Mouse (Mus musculus) liver, postnatal 0 days (tissue): ENCODE measurements around the gene Olfr818. TPM values are rescaled to one million over a fixed set of nuclear protein-coding genes. Genes with fewer than 3 reads are reported as not detected.
"Not testable (repeated sequence)": the region's sequence is repeated elsewhere in the genome, so short reads cannot be mapped to it uniquely, and the experiment has no call there.

Source experiments
- ATAC-seq: fragments of 200-750 bp; cut with Nextera tagmentation; 2 replicates; pipeline ENCODE4 v1.8.0; 2017; ENCODE audit warnings: mild to moderate bottlenecking, moderate library complexity
- DNase-seq: peaks from one replicate; pipeline ENCODE4 v3.0.0-alpha.2; 2016
- H3K27ac ChIP-seq: fragments of 300-500 bp; sonication (generic); 2 replicates; pipeline ENCODE4 v1.5.1; 2014; ENCODE audit warnings: antibody characterized with exemption, moderate library complexity, mild to moderate bottlenecking, low read depth
- H3K27me3 ChIP-seq: fragments of 300-500 bp; sonication (generic); 2 replicates; pipeline ENCODE4 v1.6.1; 2014; ENCODE audit warnings: low read length, control low read depth, mixed read lengths; ENCODE audit not compliant: insufficient read depth
- H3K36me3 ChIP-seq: fragments of 300-500 bp; sonication (generic); replicated peaks from 2 replicates; pipeline ENCODE4 v1.6.1; 2014; ENCODE audit warnings: mild to moderate bottlenecking, control low read depth, low read length, moderate library complexity, mixed read lengths; ENCODE audit not compliant: insufficient read depth
- H3K4me1 ChIP-seq: fragments of 300-500 bp; sonication (generic); 2 replicates; pipeline ENCODE4 v1.6.1; 2014; ENCODE audit warnings: antibody characterized with exemption, mild to moderate bottlenecking, control low read depth; ENCODE audit not compliant: insufficient read depth
- H3K4me2 ChIP-seq: fragments of 300-500 bp; sonication (generic); 2 replicates; pipeline ENCODE4 v1.6.1; 2014; ENCODE audit warnings: low read depth, mild to moderate bottlenecking, low read length, moderate library complexity, mixed read lengths
- H3K4me3 ChIP-seq: fragments of 300-500 bp; sonication (generic); 2 replicates; pipeline ENCODE4 v1.5.1; 2014; ENCODE audit warnings: low read depth, low read length
- H3K9ac ChIP-seq: fragments of 300-500 bp; sonication (generic); replicated peaks from 2 replicates; pipeline ENCODE4 v1.6.1; 2014; ENCODE audit warnings: mild to moderate bottlenecking, moderate library complexity
- H3K9me3 ChIP-seq: fragments of 300-500 bp; sonication (generic); 2 replicates; pipeline ENCODE4 v1.6.1; 2016; ENCODE audit warnings: mild to moderate bottlenecking, control low read depth, low read length, mixed read lengths
- CTCF ChIP-seq: sonication (generic); IDR thresholded peaks from 2 replicates; pipeline ENCODE4 v1.5.1; 2016; ENCODE audit warnings: antibody characterized with exemption, low read depth
- EP300 ChIP-seq: IDR thresholded peaks from 2 replicates; pipeline ENCODE4 v1.6.1; 2016; ENCODE audit warnings: antibody characterized with exemption, low read depth, mild to moderate bottlenecking
- WGBS: fragments of 180-500 bp; shearing (Covaris S2); extraction: QIAGEN DNeasy Blood & Tissue Kit; methylation state at CpG from one replicate; pipeline ENCODE4 v1.1.7; 2014; ENCODE audit not compliant: insufficient replicate concordance; 5-methylcytosine and 5-hydroxymethylcytosine counted together
- polyA plus RNA-seq: library from polyadenylated mRNA; unstranded; fragments of >200 nt; fragmentation: Nextera tagmentation; extraction: Ambion mirVana; gene quantifications from 2 replicates; pipeline ENCODE4 v1.2.1, GENCODE M21; 2015

Gene Olfr818
- not detected in 2 replicates for polyA plus RNA-seq

GRCm38 (mm10) chr10:129949000-129949399, at the start of gene Olfr818:
Gene Olfr818, minus strand, starts transcription at chr10:129949100.
- Histone ChIP-seq H3K4me3 (no peak within 1 kb of the TSS), H3K9me3 (no peaks in the 10 kb centered on the region), H3K9ac (no peak within 1 kb of the TSS), H3K27me3 (no peaks in the 10 kb centered on the region), H3K27ac (no peak within 1 kb of the TSS), H3K36me3 (no peaks in the 10 kb centered on the region), H3K4me1 (no peaks in the 10 kb centered on the region), H3K4me2 (no peak within 1 kb of the TSS)
- ATAC-seq (no peak), DNase-seq (no peak)
- WGBS: 80% methylated on average over 2 of the region's 2 CpGs
- TF ChIP-seq EP300 (no peak), CTCF (no peak)

- not testable (repeated sequence) for H3K27me3 ChIP-seq, H3K36me3 ChIP-seq, ATAC-seq, H3K4me1 ChIP-seq, H3K4me3 ChIP-seq, H3K9ac ChIP-seq, H3K4me2 ChIP-seq, DNase-seq, H3K27ac ChIP-seq, H3K9me3 ChIP-seq
- WGBS: no CpG with 5 or more reads among the region's 1 CpGs
Measured at GRCm38 (mm10) chr10:129984962-129985361, 36.1 kb upstream of the Olfr818 start, which contains the start of gene Gm10310. Gene Gm10310, minus strand, starts transcription at chr10:129985062.

GRCm38 (mm10) chr10:129981867-129982266, 33.0 kb upstream of the Olfr818 start:
- ATAC-seq, H3K36me3 ChIP-seq, H3K9me3 ChIP-seq, H3K27me3 ChIP-seq, DNase-seq, H3K4me3 ChIP-seq, H3K27ac ChIP-seq, H3K9ac ChIP-seq, H3K4me2 ChIP-seq, H3K4me1 ChIP-seq: not testable (repeated sequence)
- no CpG with 5 or more reads among the region's 3 CpGs for WGBS

GRCm38 (mm10) chr10:129976040-129976439, 27.1 kb upstream of the Olfr818 start, which contains the start of gene Olfr247:
Gene Olfr247, minus strand, starts transcription at chr10:129976140.
- no CpG with 5 or more reads among the region's 2 CpGs for WGBS
- not testable (repeated sequence) for H3K4me2 ChIP-seq, H3K4me1 ChIP-seq, H3K4me3 ChIP-seq, H3K27ac ChIP-seq, H3K9me3 ChIP-seq, ATAC-seq, H3K36me3 ChIP-seq, DNase-seq, H3K9ac ChIP-seq, H3K27me3 ChIP-seq

- not testable (repeated sequence) for DNase-seq, H3K9ac ChIP-seq, H3K27ac ChIP-seq, H3K4me1 ChIP-seq, H3K36me3 ChIP-seq, H3K4me3 ChIP-seq, H3K9me3 ChIP-seq, H3K27me3 ChIP-seq, H3K4me2 ChIP-seq, ATAC-seq
- no CpG with 5 or more reads among the region's 3 CpGs for WGBS
Measured at GRCm38 (mm10) chr10:129972994-129973393, 24.1 kb upstream of the Olfr818 start.

- not testable (repeated sequence) for H3K9me3 ChIP-seq, H3K4me2 ChIP-seq, H3K4me1 ChIP-seq, H3K9ac ChIP-seq, H3K27me3 ChIP-seq, H3K27ac ChIP-seq, ATAC-seq, DNase-seq, H3K4me3 ChIP-seq, H3K36me3 ChIP-seq
- 64% methylated on average over 2 of the region's 2 CpGs for WGBS
Measured at GRCm38 (mm10) chr10:129967166-129967565, 18.3 kb upstream of the Olfr818 start, which contains the start of gene Olfr819. Gene Olfr819, minus strand, starts transcription at chr10:129967266.

- H3K36me3 ChIP-seq, DNase-seq, H3K9ac ChIP-seq, H3K27ac ChIP-seq, H3K4me3 ChIP-seq, ATAC-seq, H3K4me1 ChIP-seq, H3K9me3 ChIP-seq, H3K4me2 ChIP-seq, H3K27me3 ChIP-seq: not testable (repeated sequence)
- WGBS: 86% methylated on average over 2 of the region's 3 CpGs
Measured at GRCm38 (mm10) chr10:129966232-129966631, 17.3 kb upstream of the Olfr818 start.
